Mouse (Mus musculus): Measurements from ENCODE around the gene Ccdc134.

GRCm38 (mm10) chr15:82156902-82157301, 29.2 kb downstream of the Ccdc134 start:
- no peak for TF ChIP-seq GATA1 (IDR thresholded peaks at IDR 0.05; ENCODE audit: low read length)
- TF ChIP-seq TAL1 (IDR thresholded peaks at IDR 0.05; ENCODE audit: low read length): no peak
